Mouse (Mus musculus): ENCODE data around the gene Rnf182.

The Rnf182 gene

GRCm38 (mm10) chr13:43696011-43696410, 80.5 kb downstream of the Rnf182 start:
- DNase-seq (ENCODE audit: low read depth, low spot score), result no peak

- DNase-seq (ENCODE audit: low read depth, low spot score), result no peak
Observed at GRCm38 (mm10) chr13:43698506-43698905, 83.0 kb downstream of the Rnf182 start.

GRCm38 (mm10) chr13:43703471-43703870, 88.0 kb downstream of the Rnf182 start:
- no peak for DNase-seq (ENCODE audit: low read depth, low spot score)

GRCm38 (mm10) chr13:43704533-43705116, 89.1 kb downstream of the Rnf182 start:
- no peak for DNase-seq (ENCODE audit: low read depth, low spot score)

GRCm38 (mm10) chr13:43706387-43706786, 90.9 kb downstream of the Rnf182 start:
- DNase-seq (ENCODE audit: low read depth, low spot score), result no peak

- DNase-seq (ENCODE audit: low read depth, low spot score), result no peak
Observed at GRCm38 (mm10) chr13:43709529-43709928, 94.0 kb downstream of the Rnf182 start.

GRCm38 (mm10) chr13:43711708-43712314, 96.3 kb downstream of the Rnf182 start:
- no peak for DNase-seq (ENCODE audit: low read depth, low spot score)

- DNase-seq (ENCODE audit: low read depth, low spot score), result no peak
Observed at GRCm38 (mm10) chr13:43714741-43715140, 99.2 kb downstream of the Rnf182 start.

- DNase-seq (ENCODE audit: low read depth, low spot score), result no peak
Observed at GRCm38 (mm10) chr13:43715466-43715865, 100.0 kb downstream of the Rnf182 start.

GRCm38 (mm10) chr13:43716514-43717036, 101.1 kb downstream of the Rnf182 start:
- DNase-seq (ENCODE audit: low read depth, low spot score), result no peak

- DNase-seq (ENCODE audit: low read depth, low spot score), result no peak
Observed at GRCm38 (mm10) chr13:43718173-43718572, 102.7 kb downstream of the Rnf182 start.

- DNase-seq (ENCODE audit: low read depth, low spot score), result no peak
Observed at GRCm38 (mm10) chr13:43720496-43720895, 105.0 kb downstream of the Rnf182 start.

Measured in 3T3-L1 (cell line).